Mouse (Mus musculus) mature B cell (primary cell): ENCODE results near the gene Macrod1.

Source experiments
- in situ Hi-C: fragments of 300-500 bp; cut with MboI; formaldehyde crosslinking; loops from 2 replicates; pipeline ENCODE4 v1.14.3; 2019

Macrod1 gene

DNA sequence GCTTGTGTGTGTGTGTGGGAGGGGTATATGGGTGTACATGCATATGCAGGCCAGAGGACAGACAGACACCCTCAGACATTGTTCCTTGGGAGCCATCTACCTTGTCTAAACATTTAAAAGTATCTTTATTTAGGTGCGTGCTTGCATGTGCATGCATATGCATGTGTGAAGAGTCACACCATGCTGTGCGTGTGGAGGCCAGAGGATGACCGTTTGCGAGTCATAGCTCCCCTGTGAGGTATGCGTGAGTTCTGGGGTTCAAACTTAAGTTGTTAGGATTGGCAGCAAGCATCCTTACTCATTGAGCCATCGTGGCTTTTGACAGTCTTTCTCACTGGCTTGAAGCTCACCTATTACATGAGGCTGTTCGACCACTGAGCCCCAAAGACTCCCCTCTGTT is 21.7 kb downstream of the Macrod1 start:
- in situ Hi-C loops, result no loop called here

DNA sequence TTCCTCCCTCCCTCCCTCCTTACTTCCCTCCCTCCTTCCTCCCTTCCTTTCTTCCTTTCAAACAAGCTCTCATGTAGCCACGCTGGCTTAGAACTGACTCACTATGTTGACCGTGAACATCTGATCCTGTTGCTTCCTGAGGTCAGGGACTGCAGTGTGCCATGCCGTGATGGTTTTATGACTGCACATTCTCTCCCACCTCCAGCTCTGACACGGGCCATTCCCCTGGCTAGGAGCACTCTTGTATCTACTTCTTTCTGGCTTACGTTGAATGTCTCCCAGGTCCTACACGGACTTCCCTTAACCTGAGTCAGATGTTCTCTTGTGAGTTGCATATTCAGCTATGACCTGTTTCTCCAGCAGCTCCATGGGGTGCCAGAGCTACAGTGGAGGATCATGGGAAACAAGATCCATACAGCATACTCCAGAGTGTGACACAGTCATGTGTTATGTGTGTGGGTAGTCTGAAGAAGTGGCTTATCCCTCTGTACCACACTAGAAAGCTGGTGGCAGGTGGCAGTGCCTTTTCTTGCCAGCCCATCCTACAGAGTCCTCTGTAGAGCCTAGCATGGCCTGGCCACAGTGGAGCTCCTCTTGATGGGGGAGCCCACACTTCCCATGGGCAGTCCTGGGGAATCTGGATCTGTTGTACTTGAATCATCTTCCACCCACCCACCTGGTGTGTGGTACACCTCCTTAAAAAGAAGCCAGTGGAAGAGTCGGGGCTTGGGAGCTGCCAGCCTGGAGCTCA is 25.1 kb downstream of the Macrod1 start:
- in situ Hi-C loops, result no loop called here

DNA sequence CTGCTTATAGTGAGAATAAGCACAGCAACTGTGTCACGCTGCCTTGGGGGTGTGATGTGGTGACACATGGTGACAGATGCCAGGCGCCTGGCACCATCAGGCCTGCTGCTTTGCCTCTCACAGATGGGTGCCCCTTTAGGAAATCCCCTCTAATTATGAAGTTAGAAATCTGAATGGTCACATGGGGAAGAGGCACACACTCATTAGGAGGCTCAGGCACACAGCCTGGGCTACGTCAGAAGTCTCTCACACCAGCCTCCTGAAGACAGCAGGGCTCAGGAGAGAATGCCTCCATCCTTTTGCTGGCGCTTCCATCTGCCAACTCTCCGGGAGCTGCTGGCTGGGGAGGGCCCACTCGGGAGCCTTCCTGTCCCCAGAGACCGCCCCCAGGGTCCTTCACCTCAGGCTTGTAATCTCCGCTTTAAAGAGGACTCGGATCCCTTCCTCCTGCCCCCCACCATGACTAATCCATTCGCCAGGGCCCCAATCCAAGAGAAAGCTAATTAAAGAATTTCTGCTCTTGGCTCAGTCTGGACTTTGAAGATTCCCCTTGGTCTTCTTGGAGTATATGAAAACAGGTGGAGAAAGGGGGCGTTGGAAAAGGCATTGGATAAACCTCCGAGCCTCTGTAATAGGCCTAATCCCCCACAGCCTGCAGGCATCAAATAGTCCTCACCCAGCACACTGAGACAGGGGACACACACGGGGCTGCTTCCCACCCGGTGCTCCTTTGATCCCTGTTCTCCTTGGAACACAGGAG is 26.6 kb downstream of the Macrod1 start:
- in situ Hi-C loops, result no loop called here

DNA sequence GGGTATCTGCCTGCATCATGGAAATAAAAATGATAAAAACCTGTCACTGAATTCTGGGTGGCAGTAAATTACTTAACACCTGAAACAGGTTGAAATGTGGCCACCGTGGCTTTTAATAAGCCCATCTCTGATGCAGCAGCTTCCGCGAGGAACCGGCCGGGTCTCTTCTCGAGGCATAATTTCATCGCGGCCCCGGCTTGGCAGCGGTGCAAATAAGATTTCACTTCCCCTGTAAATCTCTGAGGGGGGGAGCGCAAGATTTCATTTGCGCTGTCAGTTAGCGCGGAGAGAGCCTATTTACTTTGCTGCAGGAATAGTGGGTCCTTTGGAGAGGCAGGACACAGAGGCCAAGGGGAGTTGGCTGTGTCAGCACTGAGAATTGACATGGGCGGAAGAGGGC is 28.1 kb downstream of the Macrod1 start:
- in situ Hi-C loops, result no loop called here

DNA sequence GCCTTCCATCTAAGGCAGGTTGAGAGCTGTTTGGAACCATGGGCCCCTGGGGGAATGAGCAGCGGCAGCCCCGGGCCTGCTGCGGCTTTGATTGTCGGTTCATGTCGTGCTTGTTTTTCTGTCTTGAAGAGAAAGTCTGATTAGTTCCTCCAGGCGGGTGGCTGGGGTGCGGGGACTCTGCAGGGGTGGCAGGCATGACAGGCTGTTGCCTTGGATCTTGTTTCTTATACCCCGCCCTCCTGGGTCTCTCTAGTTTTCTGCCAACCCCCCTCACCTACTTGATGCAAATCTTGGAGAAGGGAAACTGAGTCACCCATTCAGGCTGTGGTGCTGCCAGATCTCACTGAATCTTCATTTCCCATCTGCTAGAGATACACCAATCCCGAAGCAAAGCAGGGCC is 31.9 kb downstream of the Macrod1 start:
- in situ Hi-C loops, result no loop called here

DNA sequence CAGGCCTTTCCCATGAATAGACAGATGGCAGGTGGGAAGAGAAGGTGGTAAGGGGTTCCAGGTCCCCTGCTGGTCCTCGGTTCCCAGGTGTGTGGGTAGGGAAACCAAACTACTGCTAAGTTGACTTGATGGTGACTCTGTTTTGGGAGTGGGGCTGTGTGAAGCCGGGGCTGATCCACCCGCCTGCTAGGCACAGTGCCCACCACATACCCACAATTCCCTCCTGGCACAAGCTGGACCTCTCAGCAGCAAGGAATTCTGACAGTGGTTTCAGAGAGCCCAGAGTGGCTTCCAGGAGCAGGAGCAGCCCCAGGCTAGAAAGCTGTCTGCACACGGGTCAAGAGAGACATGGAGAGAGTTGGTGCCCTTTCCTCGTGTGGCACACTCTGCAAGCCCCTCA is 32.4 kb downstream of the Macrod1 start:
- in situ Hi-C loops, result no loop called here

DNA sequence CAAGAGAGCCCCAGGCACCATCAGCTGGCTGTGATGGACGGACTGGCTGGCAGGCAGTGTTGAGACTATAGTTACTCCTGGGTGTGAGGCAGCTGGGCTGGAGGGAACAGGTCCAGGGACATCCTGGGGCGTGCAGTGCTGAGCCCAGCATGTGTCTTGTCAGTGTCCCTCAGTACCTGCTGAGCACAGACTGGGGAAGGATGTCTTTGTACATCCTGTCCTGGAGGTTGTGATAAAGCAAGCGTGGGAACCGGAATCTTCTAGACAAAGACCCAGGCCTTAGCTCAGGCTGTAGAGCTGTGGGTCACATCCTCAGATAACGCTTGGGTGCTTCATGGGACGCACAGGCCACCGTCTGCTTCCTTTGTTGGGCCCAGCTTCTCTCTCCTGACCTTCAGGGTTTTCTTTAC is 33.2 kb downstream of the Macrod1 start:
- in situ Hi-C loops, result no loop called here

DNA sequence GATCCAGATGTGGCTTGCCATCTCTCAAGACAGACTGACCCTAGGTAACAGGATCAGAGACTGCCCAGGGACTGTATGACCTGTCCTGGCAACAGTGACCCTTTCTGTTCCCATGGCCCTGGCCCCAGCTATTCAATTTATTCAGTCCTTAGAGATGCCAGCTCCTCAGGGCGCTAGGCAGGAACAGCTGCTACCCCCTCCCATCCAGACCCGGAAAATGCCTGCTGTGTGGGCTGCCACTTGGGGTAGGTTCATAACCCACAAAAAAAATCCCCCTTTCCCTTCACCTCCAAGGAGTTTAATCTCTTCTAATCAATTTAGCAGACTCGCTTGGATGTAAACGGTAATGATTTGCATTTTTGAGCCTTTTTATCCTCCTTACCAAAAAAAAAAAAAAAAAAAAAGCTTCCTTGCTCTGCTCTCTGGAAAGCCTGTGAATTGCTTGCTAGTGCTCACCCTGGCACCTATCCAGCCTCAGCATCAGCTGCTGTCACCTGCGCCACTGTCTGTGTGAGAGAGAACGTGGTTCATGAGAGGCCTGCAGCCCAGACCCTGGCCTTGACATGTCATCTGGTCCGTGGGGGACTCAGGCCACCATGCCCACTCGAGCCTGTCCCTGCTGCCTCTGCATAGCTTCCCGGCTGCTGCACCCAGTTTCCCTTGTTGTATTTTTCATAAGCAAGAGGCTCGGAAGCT is 33.9 kb downstream of the Macrod1 start:
- in situ Hi-C loops, result no loop called here

DNA sequence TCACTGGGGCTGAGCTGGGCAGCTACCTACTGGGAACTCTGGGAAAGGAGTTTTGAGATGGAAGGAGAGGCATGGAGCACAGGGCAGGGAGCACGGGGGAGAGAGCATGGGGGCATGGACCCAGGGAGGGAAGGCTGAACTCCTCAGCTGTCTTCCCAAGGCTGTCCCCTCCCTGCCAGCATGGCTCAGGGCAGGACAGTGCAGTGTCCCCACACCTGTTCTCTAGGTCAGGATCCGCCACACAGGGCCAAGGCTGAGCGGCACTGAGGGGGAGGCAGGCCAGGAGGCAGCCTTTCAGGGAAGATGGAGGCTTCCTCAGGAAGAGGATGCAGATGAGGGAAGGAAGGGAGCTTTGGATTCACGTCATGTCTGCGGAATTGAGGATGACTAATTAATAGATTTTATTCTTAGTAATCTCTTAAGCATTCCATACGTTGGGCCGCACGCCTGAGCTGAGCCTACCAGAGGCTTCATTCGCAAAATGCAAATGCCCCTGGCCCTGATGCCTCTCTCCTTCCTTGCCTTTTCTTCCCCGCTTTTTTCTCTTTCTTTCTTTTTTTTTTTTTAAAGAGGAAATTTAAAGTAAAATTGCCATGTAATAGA is 34.9 kb downstream of the Macrod1 start:
- in situ Hi-C loops, result no loop called here

DNA sequence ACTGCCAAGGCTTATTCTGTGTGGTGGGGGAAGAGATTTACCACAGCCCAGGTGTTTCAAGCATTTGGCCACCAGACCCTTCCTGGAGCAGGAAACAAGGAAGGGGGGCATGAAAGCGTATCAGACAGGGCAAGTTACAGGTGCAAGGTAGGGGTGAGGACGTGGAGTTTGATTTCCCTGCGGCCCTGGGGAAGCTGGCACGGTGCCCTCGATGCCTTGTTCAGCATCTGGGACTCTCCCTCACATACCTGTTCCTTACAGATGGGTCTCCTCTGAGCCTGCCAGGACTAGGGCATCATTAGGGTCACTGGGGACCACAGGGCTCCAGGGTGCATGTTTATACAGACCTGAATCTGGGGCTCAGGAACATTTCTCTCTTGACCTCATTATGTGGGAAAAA is 36.1 kb downstream of the Macrod1 start:
- in situ Hi-C loops, result no loop called here

DNA sequence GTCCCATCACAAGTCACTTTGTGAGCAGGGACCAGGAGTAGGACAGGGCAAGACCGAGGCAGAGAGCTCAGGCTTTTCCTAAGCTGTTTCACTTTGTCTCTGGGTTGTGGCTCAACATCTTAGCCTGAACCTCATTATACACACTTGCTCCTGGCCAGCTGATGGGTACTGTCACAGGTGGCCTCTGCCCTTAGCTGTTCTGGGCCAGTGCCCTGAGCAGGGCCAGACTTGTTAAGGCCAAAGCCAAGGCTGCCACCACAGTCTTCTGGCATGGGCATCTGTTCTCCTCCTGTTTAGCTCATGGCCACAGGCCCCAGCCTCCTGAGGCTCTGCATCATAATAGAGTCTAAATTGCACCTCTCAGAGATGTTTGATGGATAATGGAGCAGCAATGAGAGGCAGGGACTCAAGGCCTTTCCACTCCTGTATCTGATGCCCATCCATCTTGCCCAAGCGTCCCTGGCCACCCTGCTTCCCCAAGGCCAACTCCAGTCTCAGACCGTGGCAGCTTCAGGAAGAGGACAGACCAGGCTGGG is 43.1 kb downstream of the Macrod1 start:
- in situ Hi-C loops, result no loop called here

DNA sequence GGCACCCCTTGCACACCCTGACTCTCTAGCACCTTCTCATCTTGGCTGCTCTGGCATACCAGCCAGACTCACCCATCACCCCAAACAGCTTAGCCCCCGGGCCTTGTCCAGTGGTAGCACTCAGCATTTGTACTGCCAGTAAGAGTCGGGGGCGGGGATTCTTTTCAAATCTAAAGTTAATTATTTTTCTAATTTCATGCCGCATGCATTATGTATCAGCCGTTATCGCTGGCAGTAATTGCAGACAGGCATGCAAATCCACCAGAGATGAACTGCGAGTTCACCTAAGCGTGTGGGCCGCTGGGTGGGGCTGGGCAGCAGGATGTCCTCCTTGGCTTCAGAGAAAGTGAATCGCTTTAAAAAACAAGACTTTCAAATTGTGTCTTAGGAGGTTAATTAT is 45.4 kb downstream of the Macrod1 start:
- in situ Hi-C loops, result no loop called here

DNA sequence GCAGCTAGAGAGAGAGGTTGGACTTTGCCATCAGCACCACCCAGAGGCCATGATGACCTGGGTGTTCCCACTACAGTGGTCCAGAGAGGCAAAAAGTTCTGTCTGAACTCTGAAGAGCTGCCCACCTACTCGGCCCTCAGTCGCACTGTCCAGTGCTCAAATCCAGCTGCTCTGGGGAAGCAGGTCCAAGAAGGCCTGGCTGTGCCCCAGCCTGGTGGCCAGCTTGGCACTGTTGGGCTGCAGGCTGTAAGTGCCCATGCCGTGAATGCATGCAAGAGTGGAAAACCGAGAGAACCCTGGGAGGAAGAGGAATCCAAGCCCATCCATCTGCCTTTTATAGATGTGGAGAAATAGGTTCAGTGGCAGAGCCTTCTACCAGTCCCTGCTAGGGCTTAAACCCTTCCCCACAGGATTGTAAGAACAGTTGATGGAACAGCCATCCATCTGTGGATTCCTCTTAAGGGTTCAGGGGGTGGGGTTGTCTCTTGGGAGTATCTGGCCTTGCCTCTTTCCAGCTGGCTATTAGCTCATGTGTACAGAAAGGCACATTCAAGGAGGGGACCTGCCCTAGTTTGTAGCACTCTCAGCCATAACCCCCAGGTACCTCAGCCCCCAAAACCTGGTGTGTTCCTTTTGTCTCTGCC is 46.9 kb downstream of the Macrod1 start:
- in situ Hi-C loops, result no loop called here

DNA sequence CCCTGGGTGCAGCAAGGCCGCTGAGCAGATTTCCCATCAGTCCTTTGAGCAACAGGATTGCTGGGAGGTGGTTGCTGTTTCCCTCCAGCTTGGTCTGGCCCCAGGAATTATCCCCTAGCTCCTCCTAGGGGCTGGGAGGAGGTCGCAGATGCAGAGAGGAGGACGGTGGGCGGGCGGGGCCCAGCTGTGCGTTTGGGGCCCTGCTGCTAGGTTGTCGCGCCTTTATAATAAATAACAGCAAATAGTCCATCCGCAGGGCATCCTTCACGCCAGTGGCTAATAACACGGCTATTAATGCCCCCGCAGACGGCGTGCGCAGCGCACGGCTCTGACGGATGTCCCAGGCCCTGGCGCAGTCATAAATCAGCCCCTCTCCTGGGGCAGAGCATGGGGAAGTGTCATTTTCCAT is 47.4 kb downstream of the Macrod1 start:
- in situ Hi-C loops, result no loop called here

DNA sequence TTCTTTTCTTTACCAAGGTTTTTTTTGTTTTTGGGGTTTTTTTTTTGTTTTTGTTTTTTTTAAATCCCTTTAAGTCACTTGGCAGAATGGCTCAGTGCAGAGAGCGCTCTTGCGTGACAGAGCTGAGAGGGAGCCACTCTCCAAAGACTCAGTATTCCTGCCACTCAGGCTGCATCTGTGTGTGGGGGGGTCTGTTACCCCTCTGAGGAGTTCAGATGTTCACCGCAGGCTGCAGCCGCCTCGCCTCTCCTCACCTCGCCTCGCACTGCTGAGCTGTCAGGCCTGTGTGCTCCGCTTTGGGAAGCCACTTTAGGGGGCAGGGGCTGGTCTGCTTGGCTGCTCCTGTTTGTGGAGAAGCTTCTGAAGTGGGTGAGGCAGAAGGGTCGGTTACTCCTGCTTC is 48.9 kb downstream of the Macrod1 start, which contains the start of gene Flrt1:
Gene Flrt1 (minus strand): TSS at position 186 of the 400 bp plus-strand sequence.
- in situ Hi-C loops, result no loop called here

DNA sequence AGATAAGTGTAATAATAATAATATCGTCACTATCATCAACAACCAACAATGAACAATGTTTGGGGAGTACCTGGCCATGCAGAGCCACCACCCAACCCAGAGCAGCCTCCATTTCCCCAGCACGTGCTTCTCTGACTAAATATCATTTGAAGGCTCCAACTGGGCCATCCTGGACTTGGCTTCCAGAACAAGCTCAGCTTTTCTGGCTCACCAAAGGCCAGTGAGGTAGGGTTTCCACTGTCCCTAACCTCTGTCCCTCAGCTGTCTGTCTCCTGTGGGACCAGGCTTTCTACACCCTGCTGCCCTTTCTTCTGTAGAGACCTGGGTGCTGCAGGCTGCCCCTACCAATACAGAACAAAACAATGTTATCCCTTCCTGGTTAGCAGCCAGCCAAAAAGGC is 50.0 kb downstream of the Macrod1 start:
- in situ Hi-C loops, result no loop called here

DNA sequence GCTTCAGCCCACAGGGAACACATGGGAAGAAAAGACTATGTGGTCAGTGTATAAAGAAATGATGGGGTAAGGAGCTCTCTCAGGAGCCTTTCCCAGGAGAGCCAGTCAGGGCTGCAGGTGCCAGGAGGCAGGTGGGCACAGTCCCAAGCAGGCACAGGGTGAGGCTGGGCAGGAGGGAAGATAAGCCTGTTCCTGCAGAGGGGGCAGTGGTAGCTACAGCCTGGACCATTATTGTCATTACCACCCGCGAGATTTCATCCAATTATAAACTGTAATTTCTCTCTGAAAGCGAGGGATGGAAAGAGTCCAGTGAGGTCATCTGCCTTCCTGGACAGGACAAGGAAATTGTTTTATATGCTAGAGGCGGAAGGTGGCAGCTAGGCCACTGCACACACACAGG is 50.6 kb downstream of the Macrod1 start:
- in situ Hi-C loops, result no loop called here

DNA sequence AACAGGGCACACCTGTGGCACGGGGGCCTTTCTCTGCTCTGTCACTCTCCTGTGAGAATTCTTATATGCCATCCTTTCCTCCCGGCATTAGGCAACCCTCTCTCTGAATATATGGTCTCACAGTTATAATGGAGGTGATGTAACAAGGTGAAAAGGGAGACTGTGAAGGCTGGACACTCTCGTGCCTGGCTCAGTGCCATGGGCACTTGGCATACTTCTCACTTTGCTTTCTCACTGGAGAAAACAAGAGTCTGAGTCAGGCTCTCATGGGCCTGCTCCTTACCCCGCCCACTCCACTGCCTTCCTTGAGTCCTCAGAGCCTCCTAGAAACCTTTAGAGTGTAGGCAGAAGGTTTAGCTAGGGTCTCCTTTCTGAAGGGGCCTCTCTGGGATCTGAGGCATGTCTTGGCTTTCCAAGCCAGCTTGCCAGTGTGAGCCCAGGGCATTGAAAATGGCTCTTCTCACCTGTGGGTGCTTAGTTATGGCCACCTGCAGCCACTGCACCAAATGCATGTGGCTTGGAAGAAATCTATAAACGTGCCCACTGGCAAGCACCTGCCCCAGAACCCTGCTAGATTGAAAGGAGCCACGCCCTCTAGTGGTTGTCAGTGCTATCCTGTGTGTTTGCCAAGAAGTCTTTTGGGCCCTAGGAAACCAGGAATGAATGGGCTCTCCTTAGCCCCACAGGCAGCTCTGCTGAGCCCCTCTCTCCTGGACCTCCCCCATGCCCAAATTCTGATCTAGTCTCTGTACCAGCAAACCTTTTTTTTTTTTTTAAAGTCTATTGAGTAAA is 51.7 kb downstream of the Macrod1 start:
- in situ Hi-C loops, result no loop called here

DNA sequence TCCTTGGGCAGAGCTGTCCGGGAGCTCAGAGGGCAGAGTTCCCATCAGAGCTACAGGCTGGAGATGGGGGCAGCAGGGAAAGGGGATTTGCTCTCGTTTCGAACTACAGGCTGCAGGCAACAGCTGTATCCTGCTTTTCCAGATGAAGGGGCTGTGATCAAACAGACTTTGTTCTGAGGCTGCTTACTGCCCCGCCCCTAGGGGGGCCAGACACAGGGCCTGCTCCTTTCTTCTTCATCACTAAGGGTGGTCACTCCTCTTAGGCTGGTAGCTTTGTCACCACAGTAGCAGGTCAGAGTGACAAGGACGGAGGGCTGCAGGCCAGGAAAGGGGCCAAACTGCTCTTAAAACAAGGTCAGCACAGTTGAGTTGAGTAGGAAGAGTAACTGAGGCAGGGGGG is 53.5 kb downstream of the Macrod1 start:
- in situ Hi-C loops, result no loop called here

DNA sequence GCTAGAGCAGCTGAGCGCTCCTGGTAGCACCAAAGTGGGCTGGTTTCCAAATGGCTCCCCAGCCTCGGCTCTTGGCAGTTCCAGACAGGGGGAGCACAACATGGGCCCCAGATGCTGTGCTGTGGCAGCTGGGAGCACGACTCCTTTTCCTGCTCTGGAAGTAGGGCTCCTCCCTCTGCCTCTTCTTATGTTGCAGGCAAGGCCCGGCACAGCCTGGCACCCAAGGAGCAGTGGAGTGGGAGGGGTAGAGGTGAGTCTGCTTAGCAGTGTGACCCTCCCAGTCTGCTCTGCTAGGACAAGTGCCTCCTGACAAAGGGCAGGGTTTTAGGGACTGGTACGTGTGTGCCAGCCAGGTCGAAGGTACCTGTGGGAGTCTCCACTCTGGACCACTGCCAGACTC is 54.3 kb downstream of the Macrod1 start:
- in situ Hi-C loops, result no loop called here

DNA sequence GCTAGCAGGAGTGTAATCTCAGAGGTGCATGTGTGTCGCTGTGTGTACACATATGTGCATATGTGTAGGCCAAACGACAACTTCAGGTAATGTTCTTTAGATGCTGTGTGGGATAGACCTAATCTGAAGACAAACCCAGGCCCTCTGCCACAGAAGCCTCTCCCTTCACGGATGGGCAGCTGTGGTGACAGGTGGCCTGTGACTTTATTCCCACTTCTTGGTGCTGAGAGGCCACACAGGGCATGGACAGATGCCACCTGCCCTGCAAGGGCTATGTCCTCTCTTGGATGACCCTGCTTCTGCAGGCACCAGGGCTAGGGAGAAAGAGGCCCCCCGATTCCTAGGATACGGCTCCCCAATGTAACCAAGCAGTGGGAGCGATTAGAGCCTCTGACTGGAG is 54.7 kb downstream of the Macrod1 start:
- in situ Hi-C loops, result no loop called here
